Mouse (Mus musculus): ENCODE data around the gene Ccn2. TPM values are rescaled to one million over a fixed set of nuclear protein-coding genes. Genes with fewer than 3 reads are reported as not detected.

Gene Ccn2
- total RNA-seq, 2 experiments from 2014 or later: not detected

GRCm38 (mm10) chr10:24638306-24639070 lies 43.2 kb downstream of the Ccn2 start:
- ATAC-seq (replicated peaks; ENCODE audit: low FRiP score, low TSS enrichment, poor library complexity, severe bottlenecking): no peak

- ATAC-seq (replicated peaks; ENCODE audit: low FRiP score, low TSS enrichment, poor library complexity, severe bottlenecking): no peak; the same call in 1 of the 2 replicates
Observed at GRCm38 (mm10) chr10:24639596-24639995, 44.4 kb downstream of the Ccn2 start.

- no peak for ATAC-seq (replicated peaks; ENCODE audit: low FRiP score, low TSS enrichment, poor library complexity, severe bottlenecking)
Observed at GRCm38 (mm10) chr10:24640186-24640875, 45.1 kb downstream of the Ccn2 start.

- ATAC-seq (replicated peaks; ENCODE audit: low FRiP score, low TSS enrichment, poor library complexity, severe bottlenecking): no peak
Observed at GRCm38 (mm10) chr10:24641416-24642140, 46.3 kb downstream of the Ccn2 start.

- no peak for ATAC-seq (replicated peaks; ENCODE audit: low FRiP score, low TSS enrichment, poor library complexity, severe bottlenecking)
Observed at GRCm38 (mm10) chr10:24642796-24643580, 47.7 kb downstream of the Ccn2 start.

- ATAC-seq (replicated peaks; ENCODE audit: low FRiP score, low TSS enrichment, poor library complexity, severe bottlenecking): no peak
Observed at GRCm38 (mm10) chr10:24645169-24645568, 49.9 kb downstream of the Ccn2 start.

Other genes starting within 250 kb of the Ccn2 start
- 4.7 and 11.8 TPM in 2 replicates for gene Enpp1, start 116.7 kb downstream of the Ccn2 start, total RNA-seq (2014; fragmentation: Nextera tagmentation)
- 3.7 and 9.6 TPM in 2 replicates for gene Enpp1, start 116.7 kb downstream of the Ccn2 start, total RNA-seq (2017)
- 1.2 and 2.3 TPM in 2 replicates for gene Enpp3, start 247.4 kb downstream of the Ccn2 start, total RNA-seq (2014; fragmentation: Nextera tagmentation)
- 1.4 TPM in 2 replicates for gene Enpp3, start 247.4 kb downstream of the Ccn2 start, total RNA-seq (2017)